Mouse (Mus musculus): ENCODE results near the gene Fmnl1.

DNA sequence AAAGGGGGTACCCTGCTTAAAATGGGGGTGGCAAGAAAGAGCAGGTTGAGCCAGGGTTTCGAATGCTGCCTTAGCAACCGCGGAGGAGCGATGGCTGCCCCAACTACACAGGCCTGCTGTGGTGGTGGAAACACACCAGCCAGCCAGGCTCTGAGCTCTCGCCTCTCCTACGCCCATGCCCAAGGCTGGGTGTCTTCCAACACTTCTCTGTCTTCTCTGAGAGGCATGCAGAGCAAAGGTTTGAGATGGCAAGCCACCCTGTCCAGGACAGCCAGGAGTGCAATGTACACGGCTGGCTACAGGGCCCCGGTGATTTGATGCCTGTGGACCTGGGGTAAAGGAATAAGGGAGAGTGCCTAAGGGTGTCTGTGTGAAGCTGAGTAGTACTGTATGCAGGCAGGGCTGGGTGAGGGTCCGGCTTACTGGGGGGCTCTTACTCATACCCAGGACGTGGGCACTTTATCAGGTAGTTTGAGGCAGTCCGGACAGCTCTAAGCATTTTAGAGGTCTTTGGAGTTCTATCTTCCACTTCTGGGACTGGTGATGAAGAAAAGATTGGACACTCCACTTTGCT, 3.0 kb downstream of the Fmnl1 start:
- TF ChIP-seq CTCF (IDR thresholded peaks at IDR 0.05; ENCODE audit: control insufficient read depth, insufficient read depth, insufficient read length) (no peak), MAX (IDR thresholded peaks at IDR 0.05) (no peak), USF1 (IDR thresholded peaks at IDR 0.05; ENCODE audit: low read depth) (no peak), CEBPB (IDR thresholded peaks at IDR 0.05; ENCODE audit: low read depth) (no peak), MYOD1 (IDR thresholded peaks at IDR 0.05; ENCODE audit: control insufficient read depth, insufficient read length, low read depth) (no peak)

Measured in C2C12 (cell line).